Mouse (Mus musculus) C2C12 (cell line): ENCODE data around the gene Elmo2.

ENCODE experiments used
- CEBPB ChIP-seq: IDR thresholded peaks from one replicate; pipeline ENCODE4 v1.6.1; 2011; ENCODE audit warnings: low read depth, mild to moderate bottlenecking, control low read depth, moderate library complexity
- CTCF ChIP-seq: IDR thresholded peaks from one replicate; pipeline ENCODE4 v1.5.1; 2011; ENCODE audit not compliant: control insufficient read depth, insufficient read depth, insufficient read length
- FOSL1 ChIP-seq: IDR thresholded peaks from one replicate; pipeline ENCODE4 v1.8.0; 2011; ENCODE audit warnings: mild to moderate bottlenecking, low read length; ENCODE audit not compliant: poor library complexity, insufficient read depth, severe bottlenecking
- MAX ChIP-seq: IDR thresholded peaks from one replicate; pipeline ENCODE4 v1.6.1; 2011; ENCODE audit warnings: mild to moderate bottlenecking, control low read depth
- MYOG ChIP-seq: IDR thresholded peaks from one replicate; pipeline ENCODE4 v1.6.1; 2011; ENCODE audit not compliant: control insufficient read depth, insufficient read length; ENCODE audit errors: extremely low read depth
- USF1 ChIP-seq: IDR thresholded peaks from one replicate; pipeline ENCODE4 v1.6.1; 2011; ENCODE audit warnings: low read depth, mild to moderate bottlenecking, control low read depth, moderate library complexity

DNA sequence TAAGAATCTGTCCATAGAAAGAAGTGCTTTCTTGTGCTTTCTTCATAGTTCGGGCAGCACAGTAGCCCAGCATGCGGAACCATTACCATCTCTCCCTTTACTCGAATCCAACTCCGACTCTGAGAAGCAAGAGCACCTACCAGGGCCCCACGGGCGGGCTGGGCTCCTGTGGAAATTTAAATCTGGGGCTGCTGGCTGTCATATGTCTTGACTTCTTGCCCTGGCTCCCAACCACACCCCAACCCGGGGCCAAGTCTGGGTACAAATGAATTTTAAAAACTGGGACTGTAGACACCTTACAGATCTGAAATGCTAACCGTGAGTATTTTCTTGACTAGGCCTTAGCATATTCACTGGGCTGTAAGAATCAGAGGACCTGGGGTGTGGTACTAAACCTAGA, 73.0 kb downstream of the Elmo2 start:
- TF ChIP-seq CTCF: no peak
- TF ChIP-seq CEBPB: no peak
- TF ChIP-seq USF1: no peak
- no peak for TF ChIP-seq MYOG
- no peak for TF ChIP-seq MAX
- no peak for TF ChIP-seq FOSL1
